Mouse (Mus musculus): ENCODE measurements around the gene Lgr4.

GRCm38 (mm10) chr2:109969926-109970532, 52.6 kb downstream of the Lgr4 start:
- no peak for TF ChIP-seq CTCF (IDR thresholded peaks at IDR 0.05; ENCODE audit: low read depth, low read length)
- TF ChIP-seq GATA1 (IDR thresholded peaks at IDR 0.05; ENCODE audit: borderline replicate concordance, low read length), result no peak
